Mouse (Mus musculus) lung, postnatal 10 days (tissue): ENCODE measurements at regions not wholly inside any gene's neighbourhood (a gene's known extent, or its start where the extent isn't known, plus 50 kb on each side); places are given as distances from the start of the nearest gene placed in this dataset.
A peak's percentile ranks its signal among the peaks of the same experiment; 100 is the strongest.

Source experiments
- DNase-seq: peaks from one replicate; pipeline ENCODE4 v3.0.0; 2021

- no peak for DNase-seq
Observed at GRCm38 (mm10) chr16:77444647-77445046, 157.2 kb downstream of the Gm11146 start.

GRCm38 (mm10) chr16:77444006-77444405 lies 157.9 kb downstream of the Gm11146 start:
- peak; percentile 55 for DNase-seq

- no peak for DNase-seq
Observed at GRCm38 (mm10) chr16:77443318-77443717, 158.6 kb downstream of the Gm11146 start.

GRCm38 (mm10) chr16:77442866-77443265 lies 159.0 kb downstream of the Gm11146 start:
- DNase-seq = no peak

- DNase-seq = no peak
Observed at GRCm38 (mm10) chr16:77431345-77431744, 170.5 kb downstream of the Gm11146 start.

GRCm38 (mm10) chr16:77422385-77423363 lies 179.2 kb downstream of the Gm11146 start:
- no peak for DNase-seq

- no peak for DNase-seq
Observed at GRCm38 (mm10) chr16:77421591-77422024, 180.3 kb downstream of the Gm11146 start.

GRCm38 (mm10) chr16:77421001-77421400 lies 180.9 kb downstream of the Gm11146 start:
- DNase-seq = no peak

- DNase-seq = no peak
Observed at GRCm38 (mm10) chr16:77420136-77420860, 181.6 kb downstream of the Gm11146 start.

- DNase-seq = no peak
Observed at GRCm38 (mm10) chr16:77419116-77419735, 182.7 kb downstream of the Gm11146 start.

GRCm38 (mm10) chr16:77418486-77418885 lies 183.4 kb downstream of the Gm11146 start:
- no peak for DNase-seq

GRCm38 (mm10) chr16:77417791-77418190 lies 184.1 kb downstream of the Gm11146 start:
- DNase-seq = peak; percentile 21

- no peak for DNase-seq
Observed at GRCm38 (mm10) chr16:77414562-77414961, 187.3 kb downstream of the Gm11146 start.

- DNase-seq = no peak
Observed at GRCm38 (mm10) chr16:77409168-77409567, 192.7 kb downstream of the Gm11146 start.

GRCm38 (mm10) chr16:77406999-77407398 lies 194.9 kb downstream of the Gm11146 start:
- DNase-seq = no peak

GRCm38 (mm10) chr16:77405859-77406258 lies 196.0 kb downstream of the Gm11146 start:
- no peak for DNase-seq

- DNase-seq = no peak
Observed at GRCm38 (mm10) chr16:77405181-77405818, 196.6 kb downstream of the Gm11146 start.

GRCm38 (mm10) chr16:77402711-77403280 lies 199.1 kb downstream of the Gm11146 start:
- DNase-seq = no peak

- DNase-seq = no peak
Observed at GRCm38 (mm10) chr16:77401185-77401943, 200.5 kb downstream of the Gm11146 start.

GRCm38 (mm10) chr16:77400276-77400891 lies 201.5 kb downstream of the Gm11146 start:
- peak; percentile 67 for DNase-seq

- DNase-seq = no peak
Observed at GRCm38 (mm10) chr16:77399846-77400275, 202.0 kb downstream of the Gm11146 start.
